Mouse (Mus musculus) liver, embryonic 16.5 days (tissue): Measurements from ENCODE around the gene Gm49361. TPM values are rescaled to one million over a fixed set of nuclear protein-coding genes. Genes with fewer than 3 reads are reported as not detected.
A peak's percentile ranks its signal among the peaks of the same experiment; 100 is the strongest.

Experiments
- ATAC-seq: fragments of 200-750 bp; cut with Nextera tagmentation; 2 replicates; pipeline ENCODE4 v1.8.0; 2017; ENCODE audit warnings: low read depth, mild to moderate bottlenecking, moderate number of reproducible peaks, moderate library complexity
- H3K27ac ChIP-seq: fragments of 300-500 bp; sonication (generic); 2 replicates; pipeline ENCODE4 v1.5.1; 2014; ENCODE audit warnings: mild to moderate bottlenecking, low read length
- H3K27me3 ChIP-seq: fragments of 300-500 bp; sonication (generic); 2 replicates; pipeline ENCODE4 v1.6.1; 2014; ENCODE audit warnings: low read depth, low read length, mixed read lengths; ENCODE audit not compliant: control insufficient read depth, insufficient read depth
- H3K36me3 ChIP-seq: fragments of 300-500 bp; sonication (generic); 2 replicates; pipeline ENCODE4 v1.6.1; 2014; ENCODE audit warnings: mild to moderate bottlenecking; ENCODE audit not compliant: control insufficient read depth, insufficient read depth
- H3K4me1 ChIP-seq: fragments of 300-500 bp; sonication (generic); 2 replicates; pipeline ENCODE4 v1.6.1; 2014; ENCODE audit warnings: low read depth, low read length, mixed read lengths; ENCODE audit not compliant: control insufficient read depth
- H3K4me2 ChIP-seq: fragments of 300-500 bp; sonication (generic); 2 replicates; pipeline ENCODE4 v1.6.1; 2014; ENCODE audit warnings: low read depth, low read length, mixed read lengths
- H3K4me3 ChIP-seq: fragments of 300-500 bp; sonication (generic); 2 replicates; pipeline ENCODE4 v1.5.1; 2014; ENCODE audit warnings: low read depth, mild to moderate bottlenecking, low read length
- H3K9ac ChIP-seq: fragments of 300-500 bp; sonication (generic); 2 replicates; pipeline ENCODE4 v1.6.1; 2014; ENCODE audit warnings: low read depth, low read length
- H3K9me3 ChIP-seq: fragments of 300-500 bp; sonication (generic); replicated peaks from 2 replicates; pipeline ENCODE4 v1.6.1; 2016; ENCODE audit warnings: low read length; ENCODE audit not compliant: control insufficient read depth
- WGBS: fragments of 180-500 bp; shearing (Covaris S2); extraction: QIAGEN DNeasy Blood & Tissue Kit; methylation state at CpG from one replicate; pipeline ENCODE4 v1.1.7; 2014; ENCODE audit not compliant: insufficient replicate concordance; 5-methylcytosine and 5-hydroxymethylcytosine counted together
- polyA plus RNA-seq: library from polyadenylated mRNA; unstranded; fragments of >200 nt; fragmentation: Nextera tagmentation; extraction: Ambion mirVana; gene quantifications from 2 replicates; pipeline ENCODE4 v1.2.1, GENCODE M21; 2015

Gene Gm49361
- polyA plus RNA-seq, 1 experiment from 2014 or later, result not detected

- no peak for ATAC-seq
- peaks cover 3% of the 10 kb centered on the region; the same call in 1 of the 2 replicates for H3K4me1 ChIP-seq
- H3K27me3 ChIP-seq, result no peaks in the 10 kb centered on the region
- no peak overlapping the region for H3K9ac ChIP-seq
- no peaks in the 10 kb centered on the region for H3K36me3 ChIP-seq
- 88% methylated on average over 2 of the region's 2 CpGs for WGBS
- no peak overlapping the region for H3K4me3 ChIP-seq
- H3K9me3 ChIP-seq, result no peaks in the 10 kb centered on the region
- no peak overlapping the region for H3K27ac ChIP-seq
- H3K4me2 ChIP-seq, result no peak overlapping the region
Observed at GRCm38 (mm10) chr14:57611034-57611433, 134.9 kb downstream of the Gm49361 start.

DNA sequence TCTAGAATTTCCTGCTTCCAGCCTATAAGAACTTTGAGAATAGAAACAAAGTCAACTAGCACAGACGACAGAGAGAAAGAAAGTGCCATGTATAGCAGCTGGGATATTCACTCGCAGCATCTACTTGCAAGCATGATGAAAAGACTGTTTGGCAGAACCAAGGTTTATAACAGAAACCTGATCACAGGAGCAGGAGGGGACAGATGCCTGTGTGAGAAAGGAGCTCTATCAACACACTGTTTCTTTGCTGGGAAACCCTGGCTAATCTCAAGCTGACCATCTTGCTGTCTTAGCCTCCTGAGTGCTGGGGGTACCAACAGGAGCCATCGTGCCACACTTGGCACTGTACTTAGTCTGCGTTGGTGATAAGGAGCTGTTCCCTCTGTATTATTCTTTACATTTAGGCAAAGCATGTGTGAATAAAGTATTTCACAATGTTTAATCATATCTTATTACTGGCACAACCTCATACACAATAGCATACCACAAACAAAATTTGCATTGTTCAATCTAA lies 136.0 kb downstream of the Gm49361 start:
- Histone ChIP-seq H3K4me1 (peaks cover 3% of the 10 kb centered on the region; the same call in 1 of the 2 replicates), H3K27me3 (no peaks in the 10 kb centered on the region), H3K4me2 (no peak overlapping the region), H3K4me3 (no peak overlapping the region), H3K27ac (no peak overlapping the region), H3K36me3 (peaks cover 3% of the 10 kb centered on the region; the same call in 1 of the 2 replicates), H3K9ac (no peak overlapping the region), H3K9me3 (no peaks in the 10 kb centered on the region)
- WGBS, result 66% methylated on average over 4 of the region's 4 CpGs
- no peak for ATAC-seq

DNA sequence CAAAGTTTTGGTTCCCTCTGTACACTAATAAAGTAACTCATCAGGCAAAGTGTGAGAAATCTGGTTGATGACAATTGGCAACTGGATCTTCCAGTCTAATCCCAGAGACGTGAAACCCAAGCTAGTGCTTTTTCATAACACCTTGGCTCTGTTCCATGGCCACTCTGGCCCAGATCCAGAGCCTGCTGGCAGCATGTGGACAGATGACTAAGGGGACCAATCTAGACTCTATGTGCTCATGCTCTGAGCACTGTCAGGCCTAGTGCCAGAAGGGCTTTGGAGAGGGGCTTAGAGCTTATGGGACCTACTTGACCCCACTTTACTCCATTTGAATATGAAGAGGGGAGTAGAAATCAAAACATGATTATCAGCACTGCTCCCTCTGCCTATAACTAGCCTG lies 138.4 kb downstream of the Gm49361 start:
- ATAC-seq, result peak; percentile 76
- Histone ChIP-seq H3K27ac (no peak overlapping the region), H3K4me2 (no peak overlapping the region), H3K27me3 (no peaks in the 10 kb centered on the region), H3K4me1 (peaks cover 3% of the 10 kb centered on the region; the same call in 1 of the 2 replicates), H3K9me3 (no peaks in the 10 kb centered on the region), H3K4me3 (no peak overlapping the region), H3K36me3 (peaks cover 14% of the 10 kb centered on the region; the same call in 1 of the 2 replicates), H3K9ac (no peak overlapping the region)
- WGBS, result 49% methylated on average over 1 of the region's 1 CpGs

- H3K27me3 ChIP-seq, result no peaks in the 10 kb centered on the region
- H3K27ac ChIP-seq, result no peak overlapping the region
- H3K36me3 ChIP-seq, result peaks cover 14% of the 10 kb centered on the region; the same call in 1 of the 2 replicates
- WGBS, result 76% methylated on average over 8 of the region's 8 CpGs
- H3K4me3 ChIP-seq, result no peak overlapping the region
- peaks cover 3% of the 10 kb centered on the region; the same call in 1 of the 2 replicates for H3K4me1 ChIP-seq
- H3K4me2 ChIP-seq, result no peak overlapping the region
- no peak overlapping the region for H3K9ac ChIP-seq
- H3K9me3 ChIP-seq, result no peaks in the 10 kb centered on the region
- no peak for ATAC-seq
Observed at GRCm38 (mm10) chr14:57606663-57607365, 139.1 kb downstream of the Gm49361 start.

DNA sequence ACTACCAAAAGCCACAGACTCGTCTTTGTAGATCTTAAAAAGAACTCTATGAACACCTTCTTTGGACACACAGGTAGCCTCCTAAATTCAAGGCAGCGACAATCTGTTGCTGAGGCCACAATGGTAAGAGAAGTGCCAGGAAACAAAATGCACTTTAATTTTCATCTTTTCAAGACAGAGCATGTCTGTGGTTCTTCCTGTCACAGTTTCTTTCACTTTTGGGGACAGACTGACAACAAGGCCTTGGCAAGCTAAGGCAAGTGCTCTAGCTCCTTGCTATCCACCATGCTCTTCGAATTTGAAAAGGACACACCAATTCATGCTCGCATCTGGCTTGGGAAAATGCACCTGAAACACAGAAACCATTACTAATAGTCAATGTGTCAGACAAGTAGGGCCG lies 152.6 kb downstream of the Gm49361 start:
- H3K36me3 ChIP-seq, result peaks cover 41% of the 10 kb centered on the region
- WGBS, result 79% methylated on average over 5 of the region's 5 CpGs
- H3K4me1 ChIP-seq, result no peaks in the 10 kb centered on the region
- H3K9me3 ChIP-seq, result no peaks in the 10 kb centered on the region
- no peak overlapping the region for H3K27ac ChIP-seq
- no peak for ATAC-seq
- H3K4me3 ChIP-seq, result no peak overlapping the region
- H3K4me2 ChIP-seq, result no peak overlapping the region
- no peak overlapping the region for H3K9ac ChIP-seq
- no peaks in the 10 kb centered on the region for H3K27me3 ChIP-seq

Other genes starting within 250 kb of the Gm49361 start
- 0.23 and 0.45 TPM in 2 replicates for gene Il17d, start 221.3 kb downstream of the Gm49361 start, polyA plus RNA-seq
- gene Eef1akmt1, start 174.5 kb downstream of the Gm49361 start, polyA plus RNA-seq, result 23.9 and 26.4 TPM in 2 replicates
- 9.7 and 10.9 TPM in 2 replicates for gene Xpo4, start 80.7 kb downstream of the Gm49361 start, polyA plus RNA-seq
- 5.2 and 6.1 TPM in 2 replicates for gene Lats2, start 12.3 kb upstream of the Gm49361 start, polyA plus RNA-seq
- gene Sap18, start 52.1 kb upstream of the Gm49361 start, polyA plus RNA-seq, result 8.2 and 10.1 TPM in 2 replicates
- gene Ska3, start 80.1 kb upstream of the Gm49361 start, polyA plus RNA-seq, result 16.6 and 19.1 TPM in 2 replicates
- gene Mrpl57, start 80.1 kb upstream of the Gm49361 start, polyA plus RNA-seq, result 114 and 119 TPM in 2 replicates
- 12.5 and 12.7 TPM in 2 replicates for gene Zdhhc20, start 144.2 kb upstream of the Gm49361 start, polyA plus RNA-seq